Mouse (Mus musculus) myocyte (in vitro differentiated cells): ENCODE measurements around the gene Vbp1.

Experiments used
- E2F4 ChIP-seq: IDR thresholded peaks from one replicate; pipeline ENCODE4 v1.6.1; 2011; ENCODE audit warnings: mild to moderate bottlenecking, control low read depth, moderate library complexity; ENCODE audit not compliant: insufficient read depth
- MAX ChIP-seq: IDR thresholded peaks from one replicate; pipeline ENCODE4 v1.6.1; 2011; ENCODE audit warnings: low read depth, mild to moderate bottlenecking, control low read depth
- POLR2A ChIP-seq: IDR thresholded peaks from one replicate; pipeline ENCODE4 v1.6.1; 2011; ENCODE audit warnings: low read depth, mild to moderate bottlenecking, control low read depth, moderate library complexity; ENCODE audit not compliant: insufficient read length
- POLR2AphosphoS2 ChIP-seq: IDR thresholded peaks from one replicate; pipeline ENCODE4 v1.6.1; 2011; ENCODE audit warnings: low read depth, control low read depth; ENCODE audit not compliant: insufficient read length
- TCF3 ChIP-seq: IDR thresholded peaks from one replicate; pipeline ENCODE4 v1.6.1; 2011; ENCODE audit warnings: low read depth, control low read depth; ENCODE audit not compliant: insufficient read length

DNA sequence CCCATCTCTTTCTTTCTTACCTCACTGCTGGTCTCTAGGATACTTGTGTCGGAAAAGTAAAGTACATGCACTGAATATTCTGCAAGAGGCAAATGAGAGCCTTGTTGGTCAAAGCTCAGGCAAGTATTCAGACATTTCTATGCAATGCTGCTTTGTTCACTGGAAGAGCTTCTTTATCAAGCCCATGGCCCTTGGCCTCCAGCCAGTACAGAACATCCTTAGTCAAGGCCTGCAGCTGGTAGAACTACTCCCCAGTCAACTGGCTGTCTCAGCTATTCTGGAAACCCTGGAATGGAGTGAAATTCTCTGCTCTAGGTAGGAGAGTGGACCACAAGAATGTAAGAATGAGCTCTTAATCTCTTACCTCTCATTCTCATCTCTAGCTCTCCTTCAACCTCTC lies 24.2 kb upstream of the Vbp1 start:
- no peak for TF ChIP-seq MAX
- no peak for TF ChIP-seq POLR2AphosphoS2
- no peak for TF ChIP-seq POLR2A
- no peak for TF ChIP-seq TCF3
- TF ChIP-seq E2F4: no peak
